Mouse (Mus musculus) small intestine, adult 2 months (tissue): ENCODE results near the gene Asb11.

ENCODE experiments used
- CTCF ChIP-seq: fragments of 200-500 bp; IDR thresholded peaks from 2 replicates; pipeline ENCODE4 v1.5.1; 2012; ENCODE audit warnings: low read depth, mild to moderate bottlenecking, control low read depth, inconsistent platforms, low read length, moderate library complexity, mixed read lengths; ENCODE audit not compliant: insufficient replicate concordance, insufficient read length; ENCODE audit errors: extremely low read depth
- POLR2A ChIP-seq: fragments of 200-500 bp; IDR thresholded peaks from 2 replicates; pipeline ENCODE4 v1.6.1; 2012; ENCODE audit warnings: low read depth, mild to moderate bottlenecking, control low read depth, inconsistent platforms, low read length, moderate library complexity

- TF ChIP-seq POLR2A (no peak), CTCF (no peak)
Observed at GRCm38 (mm10) chrX:164405080-164405649, 31.6 kb upstream of the Asb11 start.
